Mouse (Mus musculus): Measurements from ENCODE around the gene Tuba8. TPM values are rescaled to one million over a fixed set of nuclear protein-coding genes. Genes with fewer than 3 reads are reported as not detected.

Gene Tuba8
- not detected for polyA plus RNA-seq (2017; shearing (Covaris generic))

DNA sequence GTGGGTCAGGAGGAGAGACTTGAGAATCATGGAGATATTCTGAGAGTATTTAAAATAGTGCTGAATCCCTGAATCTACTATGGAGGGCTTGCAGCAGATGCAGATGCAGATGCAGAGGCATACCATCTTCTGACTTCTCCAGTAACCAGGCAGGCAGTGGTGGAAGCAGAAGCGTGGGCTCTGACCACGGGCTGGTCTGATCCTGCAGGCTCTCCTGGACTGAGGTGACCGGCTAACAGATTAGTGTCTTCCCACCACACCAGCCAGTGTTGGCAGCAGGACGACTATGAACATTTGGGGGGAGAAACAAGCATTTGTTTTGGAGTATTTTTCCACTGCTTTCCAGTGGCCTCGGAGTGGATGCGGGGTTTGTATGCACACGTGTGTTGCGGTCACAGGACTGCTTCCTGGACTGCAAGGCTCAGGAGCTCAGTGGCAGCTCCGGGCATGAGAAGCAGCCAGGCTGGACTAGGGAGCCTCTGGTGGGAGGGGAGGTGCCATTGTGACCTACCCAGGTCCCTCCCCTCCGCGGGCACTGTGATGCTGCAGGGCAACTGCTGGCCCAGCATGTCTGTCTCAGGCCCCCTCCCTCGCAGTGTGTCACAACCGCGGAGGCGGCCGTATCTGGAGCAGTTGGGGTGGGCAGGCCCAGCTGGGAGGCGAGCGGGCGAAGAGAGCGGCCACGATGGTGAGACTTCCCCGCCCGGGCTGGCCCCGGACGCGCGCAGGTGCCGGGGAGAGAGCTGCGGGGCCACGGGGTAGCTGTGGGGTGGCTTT, at the start of gene Tuba8:
Tuba8 (plus strand) TSS at position 548 of the 777 bp plus-strand sequence.

GRCm38 (mm10) chr6:121183414-121184173, 26.9 kb upstream of the Tuba8 start, which contains the start of gene Pex26:
Gene Pex26, plus strand, starts transcription at chr6:121183667.

GRCm38 (mm10) chr6:121245127-121246036, 34.9 kb downstream of the Tuba8 start, which contains the start of gene Usp18:
Gene Usp18, plus strand, starts transcription at chr6:121245906.

Other genes with a start within 250 kb of the Tuba8 start
- 12.9 TPM for gene Mical3, start 79.7 kb upstream of the Tuba8 start, polyA plus RNA-seq (2017; shearing (Covaris generic))
- 6.5 TPM for gene Pex26, start 27.0 kb upstream of the Tuba8 start, polyA plus RNA-seq (2017; shearing (Covaris generic))
- gene Usp18, start 35.2 kb downstream of the Tuba8 start, polyA plus RNA-seq (2017; shearing (Covaris generic)): 17.8 TPM
- gene Slc6a13, start 89.5 kb downstream of the Tuba8 start, polyA plus RNA-seq (2017; shearing (Covaris generic)): not detected
- not detected for gene Slc6a12, start 132.4 kb downstream of the Tuba8 start, polyA plus RNA-seq (2017; shearing (Covaris generic))

Data from naive thymus-derived CD4-positive, alpha-beta T cell, adult 5 months (primary cell).